Mouse (Mus musculus) small intestine, adult 2 months (tissue): ENCODE results near the gene Csdc2. TPM values are rescaled to one million over a fixed set of nuclear protein-coding genes. Genes with fewer than 3 reads are reported as not detected.
A peak's percentile ranks its signal among the peaks of the same experiment; 100 is the strongest.

ENCODE experiments used
- H3K27ac ChIP-seq: fragments of 200-500 bp; 2 replicates; pipeline ENCODE4 v1.5.1; 2012; ENCODE audit warnings: low read depth, low read length, control low read depth, inconsistent platforms; ENCODE audit not compliant: insufficient read depth
- H3K27me3 ChIP-seq: fragments of 200-500 bp; 2 replicates; pipeline ENCODE4 v1.6.1; 2012; ENCODE audit warnings: mild to moderate bottlenecking, moderate library complexity, low read length, inconsistent platforms; ENCODE audit not compliant: control insufficient read depth, insufficient read depth
- H3K36me3 ChIP-seq: fragments of 200-500 bp; 2 replicates; pipeline ENCODE4 v1.6.1; 2012; ENCODE audit warnings: mild to moderate bottlenecking, low read length, control low read depth, inconsistent platforms; ENCODE audit not compliant: control insufficient read depth, insufficient read depth
- H3K4me1 ChIP-seq: fragments of 200-500 bp; 2 replicates; pipeline ENCODE4 v1.6.1; 2012; ENCODE audit warnings: low read length, inconsistent platforms, mixed read lengths; ENCODE audit not compliant: control insufficient read depth, insufficient read depth, insufficient read length
- H3K4me3 ChIP-seq: fragments of 200-500 bp; 2 replicates; pipeline ENCODE4 v1.5.1; 2012; ENCODE audit warnings: low read depth, mild to moderate bottlenecking, control low read depth, inconsistent platforms, low read length, moderate library complexity
- CTCF ChIP-seq: fragments of 200-500 bp; IDR thresholded peaks from 2 replicates; pipeline ENCODE4 v1.5.1; 2012; ENCODE audit warnings: low read depth, mild to moderate bottlenecking, control low read depth, inconsistent platforms, low read length, moderate library complexity, mixed read lengths; ENCODE audit not compliant: insufficient replicate concordance, insufficient read length; ENCODE audit errors: extremely low read depth
- POLR2A ChIP-seq: fragments of 200-500 bp; IDR thresholded peaks from 2 replicates; pipeline ENCODE4 v1.6.1; 2012; ENCODE audit warnings: low read depth, mild to moderate bottlenecking, control low read depth, inconsistent platforms, low read length, moderate library complexity
- WGBS: fragments of 180-500 bp; shearing (Covaris S2); methylation state at CpG from one replicate; pipeline ENCODE4 v1.1.7; 2018; 5-methylcytosine and 5-hydroxymethylcytosine counted together
- polyA plus RNA-seq: library from polyadenylated mRNA; depleted of rRNA; stranded (reverse); fragments of >200 nt; gene quantifications from 2 replicates; pipeline ENCODE4 v1.2.3, GENCODE M21; 2012; rRNA removed

Csdc2 gene
- polyA plus RNA-seq, 1 experiment = 1.3 TPM

DNA sequence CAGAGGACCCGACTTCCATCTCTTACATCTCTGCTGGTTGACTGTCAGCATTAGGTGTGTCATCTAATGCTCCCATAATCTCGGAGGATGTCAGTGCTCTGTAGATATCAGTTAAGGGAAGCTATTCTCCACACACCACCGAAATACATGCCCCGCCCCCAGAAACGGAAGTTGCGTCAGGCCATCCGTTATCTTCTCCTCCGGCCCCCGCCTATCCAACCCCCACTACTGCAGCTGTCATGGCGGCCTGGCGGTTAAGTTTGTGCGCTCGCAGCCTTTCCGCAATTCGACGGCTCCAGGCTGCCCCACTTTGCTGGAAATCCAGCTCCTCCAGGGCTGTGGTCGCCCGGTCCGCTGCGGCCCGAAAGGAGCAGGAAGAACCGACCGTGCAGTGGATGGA is 43.8 kb downstream of the Csdc2 start, which contains the start of gene 1700029P11Rik:
1700029P11Rik (plus strand) TSS at position 220 of the 400 bp plus-strand sequence.
- H3K27me3 ChIP-seq = no peaks in the 10 kb centered on the region
- TF ChIP-seq POLR2A (no peak), CTCF (no peak)
- WGBS = 94% methylated on average over 23 of the region's 23 CpGs
- H3K4me3 ChIP-seq = no peak within 1 kb of the TSS
- H3K27ac ChIP-seq = no peak within 1 kb of the TSS
- H3K36me3 ChIP-seq = no peaks in the 10 kb centered on the region
- no peaks in the 10 kb centered on the region; the same call in 1 of the 2 replicates for H3K4me1 ChIP-seq

GRCm38 (mm10) chr15:81982173-81982572 is 45.6 kb downstream of the Csdc2 start:
- no peak overlapping the region for H3K27ac ChIP-seq
- TF ChIP-seq CTCF (no peak), POLR2A (no peak)
- no peaks in the 10 kb centered on the region for H3K27me3 ChIP-seq
- 63% methylated on average over 1 of the region's 1 CpGs for WGBS
- H3K4me1 ChIP-seq = peaks cover 1% of the 10 kb centered on the region; the same call in 1 of the 2 replicates
- no peaks in the 10 kb centered on the region for H3K36me3 ChIP-seq
- no peak overlapping the region for H3K4me3 ChIP-seq

DNA sequence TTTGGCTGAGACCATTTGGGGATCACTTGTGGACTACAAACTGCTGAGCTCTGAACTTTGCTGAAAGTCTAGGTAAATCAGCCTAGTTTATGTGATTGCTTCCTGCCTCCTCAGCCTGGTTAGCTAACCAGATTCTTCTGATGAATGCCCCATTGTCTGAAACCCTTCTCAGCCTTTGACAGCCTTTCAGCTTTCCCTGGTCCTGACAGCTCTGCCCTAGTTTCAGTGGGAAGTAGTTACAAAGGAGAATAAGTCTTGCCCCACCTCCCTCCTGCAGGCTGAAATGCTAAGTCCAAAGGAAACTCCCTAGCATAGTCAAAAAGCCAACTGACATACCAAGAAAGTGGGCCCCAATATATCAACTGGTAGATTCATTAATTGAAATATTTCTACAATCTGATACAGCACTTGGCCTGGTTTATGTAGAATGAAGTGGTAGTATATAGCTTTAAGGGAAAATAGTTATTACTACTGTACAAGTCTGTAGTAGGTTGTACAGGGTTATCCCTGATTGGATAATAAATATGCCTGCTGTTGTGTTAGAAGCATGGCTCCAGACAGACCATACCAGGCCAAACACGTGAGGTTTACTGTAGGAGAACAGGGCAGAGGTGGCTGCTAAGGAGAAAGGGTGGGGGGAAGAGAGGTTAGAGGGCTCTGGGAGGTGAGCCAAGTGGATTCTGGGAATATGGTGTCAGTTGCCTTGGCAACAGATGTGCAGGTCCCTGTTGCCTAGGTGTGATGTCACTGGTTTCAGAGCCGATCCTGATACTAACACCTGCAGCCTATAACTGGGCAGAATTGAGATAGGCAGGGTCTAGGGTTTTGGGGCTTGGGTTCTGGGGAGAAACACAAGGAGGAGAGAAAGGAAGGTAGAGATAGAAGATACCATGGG is 49.0 kb downstream of the Csdc2 start:
- 75% methylated on average over 2 of the region's 2 CpGs for WGBS
- no peak overlapping the region for H3K27ac ChIP-seq
- no peaks in the 10 kb centered on the region for H3K27me3 ChIP-seq
- TF ChIP-seq POLR2A (no peak), CTCF (no peak)
- H3K36me3 ChIP-seq = no peaks in the 10 kb centered on the region
- H3K4me1 ChIP-seq = peaks cover 1% of the 10 kb centered on the region; the same call in 1 of the 2 replicates
- no peak overlapping the region for H3K4me3 ChIP-seq

GRCm38 (mm10) chr15:81987646-81988045 is 51.1 kb downstream of the Csdc2 start, which contains the start of gene Xrcc6:
Xrcc6 (plus strand) TSS chr15:81987835.
- H3K4me1 ChIP-seq = peaks cover 9% of the 10 kb centered on the region; the same call in 1 of the 2 replicates
- no peak within 1 kb of the TSS for H3K4me3 ChIP-seq
- WGBS = 78% methylated on average over 3 of the region's 3 CpGs
- no peak within 1 kb of the TSS for H3K27ac ChIP-seq
- H3K27me3 ChIP-seq = no peaks in the 10 kb centered on the region
- H3K36me3 ChIP-seq = no peaks in the 10 kb centered on the region
- TF ChIP-seq POLR2A (no peak), CTCF (no peak)

GRCm38 (mm10) chr15:81989371-81990062 is 53.0 kb downstream of the Csdc2 start:
- peaks cover 9% of the 10 kb centered on the region; the same call in 1 of the 2 replicates for H3K4me1 ChIP-seq
- no peak overlapping the region for H3K27ac ChIP-seq
- H3K4me3 ChIP-seq = no peak overlapping the region
- no peaks in the 10 kb centered on the region for H3K27me3 ChIP-seq
- TF ChIP-seq CTCF = peak; percentile 91; the same call in 1 of the 2 replicates
- no peak for TF ChIP-seq POLR2A
- peaks cover 6% of the 10 kb centered on the region; the same call in 1 of the 2 replicates for H3K36me3 ChIP-seq
- 51% methylated on average over 11 of the region's 11 CpGs for WGBS

DNA sequence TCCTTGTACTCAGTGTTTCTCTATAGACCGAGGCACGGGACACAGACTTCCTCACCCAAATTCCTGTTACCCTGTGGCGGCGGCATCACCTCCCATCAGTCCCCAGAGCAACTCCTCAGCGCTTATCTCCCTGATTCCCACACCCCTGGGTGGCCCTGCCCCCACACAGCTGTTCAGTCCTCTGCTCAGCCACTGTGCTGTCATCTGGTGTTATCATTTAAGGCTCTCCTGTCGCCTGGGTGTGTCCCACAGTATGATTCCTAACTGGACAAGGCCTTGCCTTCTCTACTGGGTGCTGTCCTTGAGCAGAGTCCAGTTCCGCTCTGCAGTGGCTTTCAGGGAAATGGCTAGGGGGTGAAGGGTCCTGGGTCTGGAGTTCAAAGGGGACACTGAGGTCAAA is 54.0 kb downstream of the Csdc2 start:
- Histone ChIP-seq H3K36me3 (peaks cover 12% of the 10 kb centered on the region; the same call in 1 of the 2 replicates), H3K4me1 (peaks cover 9% of the 10 kb centered on the region; the same call in 1 of the 2 replicates), H3K27me3 (no peaks in the 10 kb centered on the region), H3K4me3 (no peak overlapping the region), H3K27ac (no peak overlapping the region)
- TF ChIP-seq CTCF = no peak
- TF ChIP-seq POLR2A = no peak
- 23% methylated on average over 7 of the region's 7 CpGs for WGBS

DNA sequence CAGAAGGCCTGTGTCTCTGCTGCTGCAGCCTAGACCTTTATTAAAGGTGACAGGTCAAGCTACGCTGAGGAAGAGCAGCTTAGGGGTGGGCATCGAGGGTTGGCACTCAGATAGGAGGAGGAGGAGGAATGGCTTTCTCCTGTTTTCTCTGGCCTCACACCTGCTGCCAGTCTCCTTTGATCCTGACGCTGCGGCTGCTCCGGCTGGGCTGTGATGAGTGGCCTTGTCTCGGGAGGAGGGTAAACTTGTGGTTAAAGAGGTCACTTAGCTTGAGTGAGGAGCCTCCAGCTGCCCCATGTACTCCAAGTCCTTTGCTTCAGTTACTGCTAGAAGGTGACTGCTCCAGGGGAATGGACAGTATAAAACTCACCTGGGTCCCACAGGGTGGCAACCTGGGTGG is 57.4 kb downstream of the Csdc2 start:
- Histone ChIP-seq H3K4me3 (no peak overlapping the region), H3K27ac (no peak overlapping the region), H3K27me3 (no peaks in the 10 kb centered on the region), H3K36me3 (peaks cover 30% of the 10 kb centered on the region), H3K4me1 (peaks cover 7% of the 10 kb centered on the region; the same call in 1 of the 2 replicates)
- WGBS = 84% methylated on average over 6 of the region's 6 CpGs
- TF ChIP-seq CTCF = no peak
- TF ChIP-seq POLR2A = no peak

Other genes with a start within 250 kb of the Csdc2 start
- gene Chadl, start 239.5 kb upstream of the Csdc2 start, polyA plus RNA-seq = 2.0 and 2.8 TPM in 2 replicates
- 7.3 and 7.7 TPM in 2 replicates for gene Zc3h7b, start 191.7 kb upstream of the Csdc2 start, polyA plus RNA-seq
- gene Rangap1, start 191.2 kb upstream of the Csdc2 start, polyA plus RNA-seq = 13.3 and 17.8 TPM in 2 replicates
- 5.6 and 9.4 TPM in 2 replicates for gene Tef, start 134.3 kb upstream of the Csdc2 start, polyA plus RNA-seq
- 14.7 and 33.2 TPM in 2 replicates for gene Tob2, start 78.0 kb upstream of the Csdc2 start, polyA plus RNA-seq
- gene Phf5a, start 64.8 kb upstream of the Csdc2 start, polyA plus RNA-seq = 22.6 and 47.0 TPM in 2 replicates
- 266 and 416 TPM in 2 replicates for gene Aco2, start 64.5 kb upstream of the Csdc2 start, polyA plus RNA-seq
- 3.7 and 5.2 TPM in 2 replicates for gene Polr3h, start 10.5 kb upstream of the Csdc2 start, polyA plus RNA-seq
- 18.9 and 22.0 TPM in 2 replicates for gene Pmm1, start 24.2 kb downstream of the Csdc2 start, polyA plus RNA-seq
- gene 1700029P11Rik, start 43.8 kb downstream of the Csdc2 start, polyA plus RNA-seq = not detected in 2 replicates
- gene Xrcc6, start 51.1 kb downstream of the Csdc2 start, polyA plus RNA-seq = 7.8 and 9.1 TPM in 2 replicates
- 16.3 and 25.4 TPM in 2 replicates for gene Desi1, start 97.1 kb downstream of the Csdc2 start, polyA plus RNA-seq
- gene Snu13, start 110.8 kb downstream of the Csdc2 start, polyA plus RNA-seq = 24.6 and 25.7 TPM in 2 replicates
- not detected in 2 replicates for gene 4930407I10Rik, start 122.4 kb downstream of the Csdc2 start, polyA plus RNA-seq
- 0.04 and 0.05 TPM in 2 replicates for gene Mei1, start 133.2 kb downstream of the Csdc2 start, polyA plus RNA-seq
- gene Ccdc134, start 191.2 kb downstream of the Csdc2 start, polyA plus RNA-seq = 5.6 and 6.9 TPM in 2 replicates
- gene Srebf2, start 210.4 kb downstream of the Csdc2 start, polyA plus RNA-seq = 144 and 240 TPM in 2 replicates